Mouse (Mus musculus) ES-Bruce4 (cell line): ENCODE measurements at regions not wholly inside any gene's neighbourhood (a gene's known extent, or its start where the extent isn't known, plus 50 kb on each side); places are given as distances from the start of the nearest gene placed in this dataset.

Experiments
- CTCF ChIP-seq: IDR thresholded peaks from one replicate; pipeline ENCODE4 v1.8.1; 2011; ENCODE audit warnings: low read depth, low read length
- EP300 ChIP-seq: IDR thresholded peaks from 2 replicates; pipeline ENCODE4 v1.6.1; 2011; ENCODE audit warnings: low read depth, low read length; ENCODE audit not compliant: insufficient read depth

DNA sequence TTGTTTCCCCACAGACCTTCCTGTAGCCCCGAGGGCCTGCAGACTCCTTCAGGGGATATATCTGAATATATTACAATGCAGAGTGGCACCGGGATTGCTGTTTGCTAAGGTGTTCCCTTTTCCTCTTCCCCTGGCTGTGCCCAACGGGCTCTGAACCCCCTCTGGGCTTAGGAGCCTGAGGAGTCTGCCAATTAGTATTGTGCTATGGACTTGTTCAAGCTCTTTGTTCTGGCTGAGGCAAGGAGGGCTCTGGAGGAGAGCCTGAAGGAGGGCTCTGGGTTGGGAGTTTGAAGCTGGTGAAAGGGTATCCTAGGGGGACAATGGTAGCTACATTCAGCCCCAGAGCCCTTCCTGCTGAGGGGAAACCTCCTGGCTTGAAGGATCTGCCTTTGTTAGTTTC is 84.9 kb upstream of the Shb start:
- TF ChIP-seq CTCF (no peak), EP300 (no peak)
